Mouse (Mus musculus): ENCODE measurements around the gene Capn10.

Gene Capn10

GRCm38 (mm10) chr1:92979073-92979602 is 45.0 kb downstream of the Capn10 start:
- no peak for DNase-seq

GRCm38 (mm10) chr1:92981056-92981845 is 47.1 kb downstream of the Capn10 start:
- DNase-seq: no peak

GRCm38 (mm10) chr1:92982931-92983605 is 48.9 kb downstream of the Capn10 start:
- no peak for DNase-seq

- no peak for DNase-seq
These were observed 50.8 kb downstream of the Capn10 start for GRCm38 (mm10) chr1:92984999-92985398.

- DNase-seq: no peak
These were observed 54.7 kb downstream of the Capn10 start for GRCm38 (mm10) chr1:92988894-92989293.

- no peak for DNase-seq
These were observed 55.7 kb downstream of the Capn10 start for GRCm38 (mm10) chr1:92989891-92990290.

GRCm38 (mm10) chr1:92992214-92992855 is 58.2 kb downstream of the Capn10 start:
- no peak for DNase-seq

GRCm38 (mm10) chr1:92992880-92993279 is 58.7 kb downstream of the Capn10 start:
- DNase-seq: no peak

All from thymus, postnatal 25 days (tissue).